Mouse (Mus musculus) liver, postnatal 0 days (tissue): ENCODE results near the gene Cdc73.

Source experiments
- CTCF ChIP-seq: sonication (generic); IDR thresholded peaks from 2 replicates; pipeline ENCODE4 v1.5.1; 2016; ENCODE audit warnings: antibody characterized with exemption, low read depth
- EP300 ChIP-seq: IDR thresholded peaks from 2 replicates; pipeline ENCODE4 v1.6.1; 2016; ENCODE audit warnings: antibody characterized with exemption, low read depth, mild to moderate bottlenecking

DNA sequence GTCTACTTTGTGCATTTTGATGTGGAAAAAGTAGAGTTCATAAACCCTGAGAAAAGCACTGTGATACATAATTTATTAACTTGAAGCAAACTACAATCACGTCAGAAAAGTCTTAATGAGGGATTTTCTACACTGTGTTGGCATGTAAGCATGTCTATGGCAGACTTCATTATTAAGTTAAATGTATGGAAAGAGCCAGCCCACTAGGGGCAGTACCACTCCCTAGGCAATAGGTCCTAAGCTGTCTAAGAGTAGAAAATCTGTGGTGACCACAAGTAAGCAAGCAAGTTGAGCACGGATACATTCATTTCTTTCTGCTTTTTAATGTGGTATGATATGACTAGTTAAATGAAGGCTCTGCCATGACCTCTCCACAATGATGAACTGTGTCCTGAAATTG is 89.8 kb downstream of the Cdc73 start:
- TF ChIP-seq CTCF (no peak), EP300 (no peak)
